Mouse (Mus musculus): ENCODE results near the gene Slc22a1. TPM values are rescaled to one million over a fixed set of nuclear protein-coding genes. Genes with fewer than 3 reads are reported as not detected.

The Slc22a1 gene
- total RNA-seq (2012; rRNA removed): 0.11 and 0.18 TPM in 2 replicates

GRCm38 (mm10) chr17:12675646-12676045 lies at the start of gene Slc22a1:
Gene Slc22a1 (minus strand): TSS chr17:12675829.
- H3K36me3 ChIP-seq (ENCODE audit: control insufficient read depth, insufficient read depth, low read length, poor library complexity, severe bottlenecking): no peaks in the 10 kb centered on the region
- no peak for DNase-seq (ENCODE audit: low read depth, low spot score)
- in situ Hi-C loops (cut with MboI; ENCODE audit: low sequenced_read_pairs in 2 of 2, unreplicated experiment in 2 of 2): no loop called here

GRCm38 (mm10) chr17:12724767-12725744 lies 49.4 kb upstream of the Slc22a1 start:
- no peak for DNase-seq (ENCODE audit: low read depth, low spot score)
- H3K9me3 ChIP-seq (ENCODE audit: control insufficient read depth, insufficient read depth, low read depth, low read length): no peaks in the 10 kb centered on the region
- H3K36me3 ChIP-seq (ENCODE audit: control insufficient read depth, insufficient read depth, low read length, poor library complexity, severe bottlenecking): peaks cover 7% of the 10 kb centered on the region; the same call in 1 of the 2 replicates
- no peak overlapping the region for H3K4me3 ChIP-seq (ENCODE audit: insufficient read depth in 1 of 2, low read depth in 1 of 2, low read length in 2 of 2, poor library complexity in 1 of 2, severe bottlenecking in 1 of 2)
- H3K4me1 ChIP-seq (ENCODE audit: control insufficient read depth in 2 of 2, insufficient read depth in 2 of 2, low read length in 2 of 2, poor library complexity in 1 of 2): no peaks in the 10 kb centered on the region
- in situ Hi-C loops (cut with MboI; ENCODE audit: low sequenced_read_pairs in 2 of 2, unreplicated experiment in 2 of 2): no loop called here
- no peak overlapping the region for H3K27ac ChIP-seq (ENCODE audit: insufficient read depth, low read depth, low read length, poor library complexity, severe bottlenecking)
- no peak for TF ChIP-seq HCFC1 (IDR thresholded peaks at IDR 0.05; ENCODE audit: borderline replicate concordance, insufficient read depth, low read length)
- no peak for TF ChIP-seq CHD2 (IDR thresholded peaks at IDR 0.05; ENCODE audit: low read depth, low read length)
- TF ChIP-seq MAFK (IDR thresholded peaks at IDR 0.05; ENCODE audit: insufficient read depth, low read depth, low read length): no peak
- no peak for TF ChIP-seq ZC3H11A (IDR thresholded peaks at IDR 0.05; ENCODE audit: borderline replicate concordance, low read depth, low read length)
- TF ChIP-seq ZNF384 (IDR thresholded peaks at IDR 0.05; ENCODE audit: low read depth, low read length): no peak
- no peak overlapping the region for H3K9ac ChIP-seq (ENCODE audit: insufficient read depth, low read depth, low read length, poor library complexity, severe bottlenecking)

More at GRCm38 (mm10) chr17:12675646-12676045, at the start of gene Slc22a1:
- Histone ChIP-seq H3K4me1 (ENCODE audit: control insufficient read depth in 2 of 2, insufficient read depth in 2 of 2, low read length in 2 of 2, poor library complexity in 1 of 2) (no peaks in the 10 kb centered on the region), H3K9me3 (ENCODE audit: control insufficient read depth, insufficient read depth, low read depth, low read length) (no peaks in the 10 kb centered on the region), H3K27ac (ENCODE audit: insufficient read depth, low read depth, low read length, poor library complexity, severe bottlenecking) (no peak within 1 kb of the TSS), H3K9ac (ENCODE audit: insufficient read depth, low read depth, low read length, poor library complexity, severe bottlenecking) (no peak within 1 kb of the TSS), H3K4me3 (ENCODE audit: insufficient read depth in 1 of 2, low read depth in 1 of 2, low read length in 2 of 2, poor library complexity in 1 of 2, severe bottlenecking in 1 of 2) (no peak within 1 kb of the TSS)
- TF ChIP-seq ZC3H11A (IDR thresholded peaks at IDR 0.05; ENCODE audit: borderline replicate concordance, low read depth, low read length): no peak
- TF ChIP-seq ZNF384 (IDR thresholded peaks at IDR 0.05; ENCODE audit: low read depth, low read length): no peak
- no peak for TF ChIP-seq HCFC1 (IDR thresholded peaks at IDR 0.05; ENCODE audit: borderline replicate concordance, insufficient read depth, low read length)
- no peak for TF ChIP-seq MAFK (IDR thresholded peaks at IDR 0.05; ENCODE audit: insufficient read depth, low read depth, low read length)
- TF ChIP-seq CHD2 (IDR thresholded peaks at IDR 0.05; ENCODE audit: low read depth, low read length): no peak

- DNase-seq (ENCODE audit: low read depth, low spot score): no peak
- Histone ChIP-seq H3K4me3 (ENCODE audit: insufficient read depth in 1 of 2, low read depth in 1 of 2, low read length in 2 of 2, poor library complexity in 1 of 2, severe bottlenecking in 1 of 2) (no peak overlapping the region), H3K27ac (ENCODE audit: insufficient read depth, low read depth, low read length, poor library complexity, severe bottlenecking) (no peak overlapping the region), H3K9me3 (ENCODE audit: control insufficient read depth, insufficient read depth, low read depth, low read length) (no peaks in the 10 kb centered on the region), H3K9ac (ENCODE audit: insufficient read depth, low read depth, low read length, poor library complexity, severe bottlenecking) (no peak overlapping the region), H3K36me3 (ENCODE audit: control insufficient read depth, insufficient read depth, low read length, poor library complexity, severe bottlenecking) (peaks cover 11% of the 10 kb centered on the region; the same call in 1 of the 2 replicates), H3K4me1 (ENCODE audit: control insufficient read depth in 2 of 2, insufficient read depth in 2 of 2, low read length in 2 of 2, poor library complexity in 1 of 2) (no peaks in the 10 kb centered on the region)
- in situ Hi-C loops (cut with MboI; ENCODE audit: low sequenced_read_pairs in 2 of 2, unreplicated experiment in 2 of 2): no loop called here
- TF ChIP-seq HCFC1 (IDR thresholded peaks at IDR 0.05; ENCODE audit: borderline replicate concordance, insufficient read depth, low read length) (no peak), ZC3H11A (IDR thresholded peaks at IDR 0.05; ENCODE audit: borderline replicate concordance, low read depth, low read length) (no peak), MAFK (IDR thresholded peaks at IDR 0.05; ENCODE audit: insufficient read depth, low read depth, low read length) (no peak), ZNF384 (IDR thresholded peaks at IDR 0.05; ENCODE audit: low read depth, low read length) (no peak), CHD2 (IDR thresholded peaks at IDR 0.05; ENCODE audit: low read depth, low read length) (no peak)
Observed at GRCm38 (mm10) chr17:12723986-12724766, 48.5 kb upstream of the Slc22a1 start.

GRCm38 (mm10) chr17:12722622-12723021 lies 47.0 kb upstream of the Slc22a1 start:
- H3K27ac ChIP-seq (ENCODE audit: insufficient read depth, low read depth, low read length, poor library complexity, severe bottlenecking): no peak overlapping the region
- peaks cover 19% of the 10 kb centered on the region; the same call in 1 of the 2 replicates for H3K36me3 ChIP-seq (ENCODE audit: control insufficient read depth, insufficient read depth, low read length, poor library complexity, severe bottlenecking)
- H3K4me1 ChIP-seq (ENCODE audit: control insufficient read depth in 2 of 2, insufficient read depth in 2 of 2, low read length in 2 of 2, poor library complexity in 1 of 2): no peaks in the 10 kb centered on the region
- H3K9me3 ChIP-seq (ENCODE audit: control insufficient read depth, insufficient read depth, low read depth, low read length): no peaks in the 10 kb centered on the region
- no peak for DNase-seq (ENCODE audit: low read depth, low spot score)
- TF ChIP-seq CHD2 (IDR thresholded peaks at IDR 0.05; ENCODE audit: low read depth, low read length) (no peak), HCFC1 (IDR thresholded peaks at IDR 0.05; ENCODE audit: borderline replicate concordance, insufficient read depth, low read length) (no peak), ZC3H11A (IDR thresholded peaks at IDR 0.05; ENCODE audit: borderline replicate concordance, low read depth, low read length) (no peak), MAFK (IDR thresholded peaks at IDR 0.05; ENCODE audit: insufficient read depth, low read depth, low read length) (no peak), ZNF384 (IDR thresholded peaks at IDR 0.05; ENCODE audit: low read depth, low read length) (no peak)
- H3K4me3 ChIP-seq (ENCODE audit: insufficient read depth in 1 of 2, low read depth in 1 of 2, low read length in 2 of 2, poor library complexity in 1 of 2, severe bottlenecking in 1 of 2): no peak overlapping the region
- H3K9ac ChIP-seq (ENCODE audit: insufficient read depth, low read depth, low read length, poor library complexity, severe bottlenecking): no peak overlapping the region
- in situ Hi-C loops (cut with MboI; ENCODE audit: low sequenced_read_pairs in 2 of 2, unreplicated experiment in 2 of 2): no loop called here
